Mouse (Mus musculus): ENCODE measurements around the gene Pawr. TPM values are rescaled to one million over a fixed set of nuclear protein-coding genes. Genes with fewer than 3 reads are reported as not detected.
A peak's percentile ranks its signal among the peaks of the same experiment; 100 is the strongest.

The Pawr gene
- polyA plus RNA-seq, 1 experiment from 2014 or later = 11.6 TPM

DNA sequence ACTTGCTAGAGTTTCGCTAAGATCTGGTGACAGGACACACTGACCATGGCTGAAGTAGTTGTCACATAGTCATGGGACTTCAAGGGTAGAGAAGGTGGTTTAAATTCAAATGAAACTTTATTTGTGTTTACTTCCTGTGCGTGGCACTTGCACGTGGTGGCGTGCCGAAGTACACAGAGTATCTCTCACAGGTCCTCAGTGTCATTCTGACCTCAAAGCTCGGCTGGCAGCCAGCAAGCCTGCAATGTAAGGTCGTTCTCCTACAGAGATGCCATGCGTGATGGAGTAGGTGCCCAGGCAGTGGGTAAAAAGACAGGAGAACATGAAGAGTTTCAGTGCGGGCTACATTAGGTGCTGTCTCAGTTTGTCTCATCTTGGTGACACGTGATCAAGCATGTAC lies 48.8 kb downstream of the Pawr start:
- Histone ChIP-seq H3K36me3 (peaks cover 25% of the 10 kb centered on the region), H3K9me3 (replicated peaks) (no peaks in the 10 kb centered on the region), H3K4me2 (no peak overlapping the region), H3K4me3 (no peak overlapping the region), H3K27me3 (replicated peaks) (no peaks in the 10 kb centered on the region), H3K27ac (no peak overlapping the region), H3K9ac (no peak overlapping the region), H3K4me1 (peaks cover 8% of the 10 kb centered on the region; the same call in 1 of the 2 replicates)
- no peak for ATAC-seq
- 81% methylated on average over 10 of the region's 10 CpGs for WGBS (ENCODE audit: insufficient replicate concordance)

DNA sequence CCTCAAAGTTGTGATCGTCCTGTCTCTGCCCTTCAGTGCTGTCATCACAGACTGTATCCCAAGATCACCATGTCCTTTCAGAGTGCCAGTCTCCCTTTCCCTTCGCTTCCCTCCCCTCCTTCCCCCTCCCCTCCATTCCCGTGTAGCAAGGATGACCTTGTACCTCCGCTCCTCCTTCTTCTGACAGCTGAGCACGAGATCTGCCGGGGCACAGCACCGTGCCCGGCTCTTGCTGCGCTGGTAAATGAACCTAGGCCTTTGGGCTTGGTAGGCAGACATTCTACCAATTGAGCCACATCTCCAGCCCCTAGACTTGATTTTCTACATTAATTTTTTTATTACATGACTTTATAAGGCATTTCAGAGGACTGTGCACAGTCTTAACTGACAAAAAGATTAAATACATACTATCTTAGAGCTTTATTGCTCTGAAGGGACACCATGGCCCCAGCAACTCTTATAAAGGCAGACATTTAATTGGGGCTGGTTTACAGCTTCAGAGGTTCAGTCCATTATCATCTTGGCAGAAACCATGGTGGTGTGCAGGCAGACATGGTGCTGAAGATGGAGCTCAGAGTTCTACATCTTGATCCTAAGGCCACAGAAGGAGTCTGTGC lies 52.3 kb downstream of the Pawr start:
- 83% methylated on average over 9 of the region's 9 CpGs for WGBS (ENCODE audit: insufficient replicate concordance)
- Histone ChIP-seq H3K9me3 (replicated peaks) (no peaks in the 10 kb centered on the region), H3K27ac (no peak overlapping the region), H3K36me3 (peaks cover 25% of the 10 kb centered on the region), H3K4me2 (no peak overlapping the region), H3K4me1 (peaks cover 17% of the 10 kb centered on the region; the same call in 1 of the 2 replicates), H3K27me3 (replicated peaks) (no peaks in the 10 kb centered on the region), H3K4me3 (no peak overlapping the region), H3K9ac (no peak overlapping the region)
- no peak for ATAC-seq

DNA sequence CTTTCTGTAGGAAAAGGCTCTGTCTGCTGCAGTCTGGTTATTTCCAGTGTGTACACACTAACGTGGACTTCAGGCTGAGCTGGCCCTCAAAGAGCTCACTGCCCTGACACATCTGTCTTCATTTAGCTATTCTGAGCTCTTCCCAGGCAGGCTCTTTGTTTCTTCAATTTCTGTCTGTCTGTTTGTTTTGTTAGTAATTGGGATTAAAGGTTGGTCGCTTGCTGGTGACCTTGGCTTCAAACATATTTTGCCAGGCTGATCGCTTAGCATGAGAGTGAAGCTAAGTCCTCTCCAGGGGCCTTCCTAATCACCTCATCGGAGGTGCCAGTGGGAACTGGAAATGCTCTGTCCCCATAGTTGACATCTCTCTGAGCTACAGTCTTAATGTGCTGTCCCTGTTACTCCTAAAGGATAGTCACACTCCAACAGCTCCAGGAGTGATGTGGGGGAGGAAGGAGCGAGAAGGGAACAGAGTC lies 53.6 kb downstream of the Pawr start:
- Histone ChIP-seq H3K4me1 (peaks cover 24% of the 10 kb centered on the region), H3K9me3 (replicated peaks) (no peaks in the 10 kb centered on the region), H3K36me3 (peaks cover 25% of the 10 kb centered on the region), H3K4me3 (no peak overlapping the region), H3K27me3 (replicated peaks) (no peaks in the 10 kb centered on the region), H3K9ac (no peak overlapping the region), H3K4me2 (no peak overlapping the region), H3K27ac (no peak overlapping the region)
- WGBS (ENCODE audit: insufficient replicate concordance) = 64% methylated on average over 5 of the region's 5 CpGs
- ATAC-seq = no peak

DNA sequence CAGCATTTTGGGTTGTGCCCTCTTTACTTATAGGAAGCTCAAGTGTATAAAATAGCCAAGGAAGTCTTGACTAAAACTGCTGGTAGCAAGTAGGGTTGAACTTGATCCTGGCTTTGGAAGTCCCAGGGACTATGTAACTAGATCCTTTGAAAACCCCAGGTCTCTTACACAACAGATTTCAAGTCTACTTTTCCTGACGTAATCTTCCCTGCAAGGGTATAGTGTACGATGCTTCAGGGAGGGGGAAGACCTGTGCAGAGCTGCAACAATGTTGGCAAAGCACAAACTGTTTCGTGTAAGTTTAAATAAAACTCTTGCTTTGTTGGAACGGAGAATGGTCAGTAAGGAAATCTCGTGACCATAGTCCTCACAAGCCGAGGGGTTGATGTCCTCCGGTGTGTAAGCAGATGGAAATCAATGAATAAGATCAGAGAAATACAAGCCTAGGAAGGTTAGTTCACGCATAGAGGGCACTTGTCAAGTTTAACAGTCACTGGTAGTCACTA lies 56.5 kb downstream of the Pawr start:
- no peak for ATAC-seq
- 0 out of 2 replicates have a peak overlapping the region, but pooled peaks have one; percentile 20 for H3K27ac ChIP-seq

DNA sequence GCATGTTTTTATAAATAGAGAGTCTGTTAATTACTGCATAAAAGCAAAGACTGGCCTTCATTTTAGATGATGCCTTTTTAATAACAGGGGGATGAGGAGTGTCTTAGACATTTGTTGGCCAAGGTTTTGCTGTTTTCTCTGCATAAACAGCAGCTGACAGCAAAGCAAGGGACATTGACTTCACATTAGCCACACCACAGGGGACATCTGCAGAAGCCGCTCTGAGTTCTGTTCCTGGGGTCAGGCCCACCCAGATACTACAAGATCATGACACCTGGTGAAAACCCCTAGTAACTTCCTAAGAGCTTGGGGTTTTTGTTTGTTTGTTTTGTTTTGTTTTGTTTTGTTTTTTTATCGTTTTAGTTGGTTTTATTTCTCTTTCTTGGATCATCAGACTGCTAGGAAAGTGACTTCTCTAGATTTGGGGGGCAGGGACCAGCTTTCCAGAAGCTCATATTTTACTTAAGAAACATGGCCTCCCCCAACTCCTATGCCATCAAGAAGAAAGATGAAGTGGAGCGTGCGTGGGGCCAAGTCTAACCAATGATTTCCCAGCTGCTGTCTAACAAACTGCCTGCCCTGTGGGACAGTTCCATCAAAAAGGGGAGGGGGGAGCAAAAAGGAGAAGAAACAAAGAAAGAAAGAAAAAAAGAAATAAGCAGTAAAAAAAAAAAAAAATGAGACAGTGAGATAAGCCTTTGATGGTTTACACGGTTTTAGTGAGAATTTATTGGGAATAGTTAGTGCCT lies 57.4 kb downstream of the Pawr start:
- Histone ChIP-seq H3K27me3 (replicated peaks) (no peaks in the 10 kb centered on the region), H3K4me1 (peaks cover 28% of the 10 kb centered on the region), H3K27ac (no peak overlapping the region), H3K36me3 (peaks cover 5% of the 10 kb centered on the region), H3K4me3 (no peak overlapping the region), H3K4me2 (no peak overlapping the region), H3K9me3 (replicated peaks) (no peaks in the 10 kb centered on the region), H3K9ac (no peak overlapping the region)
- no peak for ATAC-seq
- 62% methylated on average over 5 of the region's 5 CpGs for WGBS (ENCODE audit: insufficient replicate concordance)

More for the DNA sequence above, 56.5 kb downstream of the Pawr start:
- WGBS (ENCODE audit: insufficient replicate concordance) = 78% methylated on average over 8 of the region's 8 CpGs
- Histone ChIP-seq H3K4me1 (peaks cover 24% of the 10 kb centered on the region), H3K4me3 (no peak overlapping the region), H3K4me2 (no peak overlapping the region), H3K9ac (no peak overlapping the region), H3K36me3 (peaks cover 10% of the 10 kb centered on the region), H3K9me3 (replicated peaks) (no peaks in the 10 kb centered on the region), H3K27me3 (replicated peaks) (no peaks in the 10 kb centered on the region)

DNA sequence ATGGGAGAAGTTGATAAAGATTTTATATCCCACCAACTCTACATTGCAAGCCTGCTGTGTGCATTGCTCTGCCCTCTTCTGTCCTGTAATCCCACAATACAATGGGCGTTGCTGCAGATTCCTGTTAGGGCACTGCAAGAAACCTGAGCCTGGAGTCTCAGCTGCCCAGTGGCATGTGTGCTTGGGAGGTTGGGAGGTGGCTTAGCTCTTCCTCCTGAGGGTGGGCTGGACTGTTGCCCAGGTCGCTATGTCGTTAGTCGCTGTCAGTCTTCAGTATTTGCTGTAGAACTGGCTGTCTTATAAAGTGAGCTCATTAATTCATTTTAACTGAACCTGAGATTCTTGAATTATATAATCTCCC lies 58.0 kb downstream of the Pawr start:
- WGBS (ENCODE audit: insufficient replicate concordance) = 59% methylated on average over 4 of the region's 4 CpGs
- Histone ChIP-seq H3K4me3 (no peak overlapping the region), H3K9me3 (replicated peaks) (no peaks in the 10 kb centered on the region), H3K4me2 (no peak overlapping the region), H3K27ac (no peak overlapping the region), H3K9ac (no peak overlapping the region), H3K4me1 (peaks cover 30% of the 10 kb centered on the region), H3K27me3 (replicated peaks) (no peaks in the 10 kb centered on the region), H3K36me3 (no peaks in the 10 kb centered on the region; the same call in 1 of the 2 replicates)
- ATAC-seq = no peak

DNA sequence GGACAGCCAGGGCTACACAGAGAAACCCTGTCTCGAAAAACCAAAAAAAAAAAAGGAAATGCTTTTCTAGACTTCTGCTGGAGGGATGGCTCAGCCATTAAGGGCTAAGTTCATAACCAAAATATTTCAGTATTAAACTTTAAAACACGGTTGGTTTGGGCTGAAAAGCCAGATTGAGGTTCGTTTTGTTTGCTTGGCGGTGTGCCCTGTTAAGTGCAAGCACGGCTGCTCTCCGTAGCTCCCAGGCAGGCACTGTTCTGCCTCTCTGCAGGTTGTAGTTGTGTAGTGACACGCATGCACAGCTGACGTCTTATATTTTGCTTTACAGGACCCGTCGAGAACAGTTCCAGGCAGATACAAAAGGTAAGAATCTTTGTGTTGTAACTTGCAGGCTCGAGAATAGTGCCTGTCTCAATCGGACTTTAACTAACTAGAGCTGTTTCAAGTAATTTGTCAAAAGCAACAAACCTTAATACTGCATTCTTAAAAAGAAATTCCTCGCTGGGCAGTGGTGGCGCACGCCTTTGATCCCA lies 59.5 kb downstream of the Pawr start:
- Histone ChIP-seq H3K4me1 (peaks cover 27% of the 10 kb centered on the region), H3K4me2 (no peak overlapping the region), H3K27ac (no peak overlapping the region), H3K9me3 (replicated peaks) (no peaks in the 10 kb centered on the region), H3K36me3 (no peaks in the 10 kb centered on the region), H3K9ac (no peak overlapping the region), H3K4me3 (no peak overlapping the region), H3K27me3 (replicated peaks) (no peaks in the 10 kb centered on the region)
- 82% methylated on average over 15 of the region's 15 CpGs for WGBS (ENCODE audit: insufficient replicate concordance)
- ATAC-seq = no peak

DNA sequence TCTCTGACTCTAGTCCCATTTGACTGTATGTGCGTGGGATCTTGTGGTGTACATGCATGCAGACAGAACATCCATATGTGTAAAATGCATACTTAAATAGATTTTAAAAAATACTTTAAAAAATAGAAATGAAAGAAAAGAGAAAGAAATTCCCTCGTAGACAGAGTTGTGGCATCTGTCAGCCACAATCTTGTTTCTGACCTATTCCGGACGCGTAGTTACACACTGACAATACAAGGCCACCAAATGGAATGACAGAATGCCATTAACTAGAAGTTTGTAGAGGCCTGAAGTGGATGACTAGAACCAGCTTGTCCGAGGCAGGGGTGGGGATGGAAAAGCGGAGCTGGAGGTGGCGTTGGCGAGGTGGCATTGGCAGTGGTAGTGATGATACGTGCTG lies 60.2 kb downstream of the Pawr start:
- H3K4me3 ChIP-seq = no peak overlapping the region
- H3K4me1 ChIP-seq = peaks cover 27% of the 10 kb centered on the region
- no peak overlapping the region for H3K27ac ChIP-seq
- no peak overlapping the region for H3K4me2 ChIP-seq
- no peak overlapping the region for H3K9ac ChIP-seq
- 88% methylated on average over 10 of the region's 10 CpGs for WGBS (ENCODE audit: insufficient replicate concordance)
- no peaks in the 10 kb centered on the region for H3K27me3 ChIP-seq (replicated peaks)
- no peaks in the 10 kb centered on the region for H3K36me3 ChIP-seq
- no peak for ATAC-seq
- no peaks in the 10 kb centered on the region for H3K9me3 ChIP-seq (replicated peaks)

DNA sequence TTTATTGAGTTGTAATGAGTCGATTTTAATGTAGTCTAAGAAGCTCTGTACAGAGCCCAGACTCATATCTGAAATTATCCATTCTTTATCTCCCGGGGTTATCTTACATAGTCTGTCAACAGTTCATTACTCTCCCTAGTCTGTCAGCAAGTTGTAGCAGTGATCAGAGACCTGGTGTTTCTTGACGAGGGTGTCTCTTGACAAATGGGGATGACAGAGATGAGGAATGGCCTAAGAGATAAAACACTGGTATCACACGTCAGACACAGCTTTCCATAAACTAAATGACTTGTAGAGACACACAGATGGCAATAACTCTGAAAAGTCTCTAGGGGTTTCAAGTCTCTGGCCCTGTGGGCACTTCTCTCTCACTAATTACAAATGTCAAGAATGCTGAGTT lies 62.4 kb downstream of the Pawr start:
- Histone ChIP-seq H3K9me3 (replicated peaks) (no peaks in the 10 kb centered on the region), H3K36me3 (no peaks in the 10 kb centered on the region), H3K4me1 (peaks cover 17% of the 10 kb centered on the region), H3K27ac (no peak overlapping the region), H3K9ac (no peak overlapping the region), H3K4me2 (no peak overlapping the region), H3K27me3 (replicated peaks) (no peaks in the 10 kb centered on the region), H3K4me3 (no peak overlapping the region)
- ATAC-seq = peak; percentile 57
- 36% methylated on average over 4 of the region's 4 CpGs for WGBS (ENCODE audit: insufficient replicate concordance)

DNA sequence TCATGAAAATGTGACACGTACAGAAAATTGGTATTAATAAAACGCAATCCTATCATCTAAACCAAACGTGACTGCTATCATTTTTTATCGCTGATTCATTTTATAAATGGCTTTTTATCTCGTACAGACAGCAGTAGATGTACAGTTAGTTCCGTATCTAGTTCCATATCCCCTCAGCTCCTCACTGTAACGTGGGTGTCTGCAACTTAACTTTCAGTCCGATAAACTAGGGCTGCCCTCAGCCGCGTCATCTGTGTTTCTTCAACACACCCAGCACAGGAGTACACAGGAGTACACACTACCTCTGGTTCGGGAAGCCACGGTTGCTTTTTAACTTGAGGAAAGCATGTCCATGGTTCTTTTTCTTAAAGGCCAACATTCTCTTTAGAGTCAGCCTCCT lies 63.3 kb downstream of the Pawr start:
- peaks cover 10% of the 10 kb centered on the region for H3K4me1 ChIP-seq
- no peaks in the 10 kb centered on the region for H3K9me3 ChIP-seq (replicated peaks)
- 69% methylated on average over 12 of the region's 12 CpGs for WGBS (ENCODE audit: insufficient replicate concordance)
- H3K4me3 ChIP-seq = no peak overlapping the region
- no peak overlapping the region for H3K4me2 ChIP-seq
- no peak overlapping the region for H3K27ac ChIP-seq
- H3K9ac ChIP-seq = no peak overlapping the region
- no peaks in the 10 kb centered on the region for H3K27me3 ChIP-seq (replicated peaks)
- peak; percentile 71; the same call in 1 of the 2 replicates for ATAC-seq
- H3K36me3 ChIP-seq = no peaks in the 10 kb centered on the region

DNA sequence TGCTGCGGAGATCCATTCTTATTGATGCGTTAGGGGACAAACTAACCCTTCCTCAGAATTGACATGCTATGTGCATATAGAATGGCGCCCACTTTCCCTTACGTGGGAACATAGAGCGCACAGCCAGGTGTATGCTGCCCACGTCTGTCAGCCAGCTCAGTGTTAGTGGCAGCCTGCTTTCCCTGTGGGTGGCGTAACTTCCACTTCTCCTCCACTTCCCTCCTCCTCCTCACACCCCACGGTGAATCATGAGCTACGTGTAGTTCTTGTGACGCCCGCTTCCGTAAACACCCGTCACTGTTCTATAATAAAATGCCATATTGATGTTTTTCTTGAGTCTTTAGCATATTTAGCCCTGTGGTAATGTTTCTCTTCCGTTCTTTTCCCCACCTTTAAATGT lies 63.7 kb downstream of the Pawr start:
- Histone ChIP-seq H3K4me2 (no peak overlapping the region), H3K36me3 (no peaks in the 10 kb centered on the region), H3K4me3 (no peak overlapping the region), H3K9ac (no peak overlapping the region), H3K27ac (no peak overlapping the region), H3K4me1 (peaks cover 10% of the 10 kb centered on the region), H3K27me3 (replicated peaks) (no peaks in the 10 kb centered on the region), H3K9me3 (replicated peaks) (no peaks in the 10 kb centered on the region)
- 84% methylated on average over 14 of the region's 14 CpGs for WGBS (ENCODE audit: insufficient replicate concordance)
- ATAC-seq = no peak

DNA sequence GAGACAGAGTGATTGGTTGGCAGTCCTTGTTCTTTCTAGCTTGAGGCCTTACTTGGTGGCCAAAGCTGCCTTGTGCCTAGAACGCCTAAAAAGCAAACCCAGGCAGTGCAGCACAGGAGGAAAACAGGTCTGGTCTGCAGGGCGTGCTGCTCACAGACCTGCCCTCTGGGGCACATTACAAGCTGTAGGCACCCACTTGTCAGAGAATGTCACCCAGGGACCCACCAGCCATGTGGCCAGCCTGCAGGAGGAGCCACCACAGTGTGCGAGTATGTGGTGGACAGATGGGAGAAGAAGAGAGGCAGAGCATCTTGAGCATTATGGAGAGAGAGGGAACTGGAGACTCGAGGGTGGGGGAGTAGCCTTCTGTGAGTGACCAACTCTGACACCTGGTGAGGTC lies 70.8 kb downstream of the Pawr start:
- H3K9ac ChIP-seq = no peak overlapping the region
- H3K27me3 ChIP-seq (replicated peaks) = no peaks in the 10 kb centered on the region
- H3K4me3 ChIP-seq = no peak overlapping the region
- 65% methylated on average over 4 of the region's 4 CpGs for WGBS (ENCODE audit: insufficient replicate concordance)
- H3K4me2 ChIP-seq = no peak overlapping the region
- H3K9me3 ChIP-seq (replicated peaks) = no peaks in the 10 kb centered on the region
- no peaks in the 10 kb centered on the region for H3K36me3 ChIP-seq
- no peak for ATAC-seq
- 0 out of 2 replicates have a peak, but pooled peaks cover 9% of the 10 kb centered on the region for H3K4me1 ChIP-seq
- no peak overlapping the region for H3K27ac ChIP-seq
